Mouse (Mus musculus) heart, postnatal 36 days (tissue): ENCODE results near the gene Gm21994. TPM values are rescaled to one million over a fixed set of nuclear protein-coding genes. Genes with fewer than 3 reads are reported as not detected.
"Not testable (repeated sequence)": the region's sequence is repeated elsewhere in the genome, so short reads cannot be mapped to it uniquely, and the experiment has no call there.

Experiments
- DNase-seq, 2 experiments: peaks; one replicate each; pipeline ENCODE4 v3.0.0; 2021 to 2022
- intact Hi-C: fragments of 180-260 bp; cut with DNase I; formaldehyde crosslinking; loops from one replicate; pipeline ENCODE4 v1.15.1; 2025
- total RNA-seq, 2 experiments: library from RNA; stranded (reverse); gene quantifications; 2 replicates each; pipeline ENCODE4 v1.2.3; 2021

Gm21994 gene
- total RNA-seq, result 1 to 10 TPM; 2.1 to 2.4 TPM

DNA sequence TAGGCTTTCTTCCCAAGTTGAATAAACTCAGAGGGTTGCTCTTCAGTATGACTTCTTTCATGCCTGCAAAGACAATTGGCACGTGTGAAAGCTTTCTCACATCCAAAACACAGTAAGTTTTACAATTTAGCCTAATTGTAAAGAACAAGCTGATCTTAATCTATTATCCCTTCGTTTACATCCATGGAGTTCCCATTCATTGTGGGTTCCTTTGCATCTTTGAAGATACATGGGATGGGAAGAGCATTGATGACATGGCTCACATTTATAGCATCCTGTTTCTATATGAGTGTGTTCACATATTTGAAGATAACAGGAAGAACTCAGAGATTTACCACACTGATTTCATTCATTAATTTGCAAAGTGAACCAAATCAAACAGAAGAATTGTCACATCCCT, at the start of gene Gm21994:
Gene Gm21994 (minus strand): TSS at position 101 of the 400 bp plus-strand sequence.
- DNase-seq, intact Hi-C loops: not testable (repeated sequence)

DNA sequence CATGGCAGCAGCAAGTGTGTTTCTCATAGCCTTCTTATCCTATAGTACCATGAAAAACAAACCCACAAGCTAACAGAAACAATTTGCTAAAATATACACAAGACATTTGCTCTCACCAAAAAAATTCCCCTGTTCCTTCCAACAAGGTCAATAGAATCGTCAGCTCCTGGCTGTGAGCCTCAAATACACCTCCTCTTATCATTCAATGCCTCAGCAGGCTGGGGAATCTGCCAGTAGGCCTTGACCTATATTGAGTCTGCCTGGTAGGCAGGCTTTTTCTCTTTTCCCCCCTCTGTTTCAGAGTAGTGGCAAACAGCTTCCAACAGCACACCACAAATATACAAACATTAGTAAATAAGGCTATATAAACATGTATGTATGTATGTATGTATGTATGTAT, 43.7 kb upstream of the Gm21994 start:
- DNase-seq, result no peak
- intact Hi-C loops, result no loop called here

DNA sequence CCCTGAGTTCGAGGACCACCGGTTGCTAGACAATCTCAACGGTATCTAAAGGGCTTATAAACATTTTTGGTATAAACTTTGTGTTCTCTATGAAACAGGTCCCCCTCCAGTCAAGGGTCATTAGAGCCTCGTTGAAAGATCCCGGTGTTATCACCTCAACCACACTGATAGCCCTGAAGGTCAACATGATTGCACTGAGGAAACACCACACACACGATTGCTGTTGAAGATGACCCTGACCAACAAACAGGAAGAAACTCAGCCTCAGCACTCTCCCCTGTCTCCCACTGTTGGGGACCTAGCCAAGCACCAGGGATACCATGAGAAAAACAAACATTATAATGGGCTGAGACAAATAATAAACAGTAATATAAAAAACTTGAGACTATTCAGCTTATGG, 38.3 kb upstream of the Gm21994 start:
- DNase-seq, result no peak

DNA sequence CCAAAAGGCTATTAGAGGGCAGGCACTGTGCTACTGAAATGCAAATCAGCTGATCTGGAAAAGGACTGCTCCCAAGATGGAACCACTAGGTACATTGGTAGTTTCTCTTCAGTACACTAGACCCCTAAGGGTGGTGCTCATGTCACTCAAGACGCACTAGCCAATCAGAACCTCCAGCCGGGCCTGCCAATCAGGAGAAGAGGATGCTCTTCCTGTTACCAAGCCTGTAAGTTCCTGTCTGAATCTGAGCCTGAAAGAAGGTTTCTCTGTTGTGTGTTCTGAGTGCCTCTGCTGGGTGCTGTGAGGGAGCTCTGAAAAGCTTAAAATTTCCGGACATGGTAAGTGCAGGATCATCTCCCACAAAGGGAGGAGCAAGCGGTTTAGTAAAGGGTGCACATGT, 1.9 kb upstream of the Gm21994 start, which contains the start of gene Gm14124:
Gene Gm14124 (plus strand): TSS at position 227 of the 400 bp plus-strand sequence.
- intact Hi-C loops, DNase-seq: not testable (repeated sequence)

More for the DNA sequence above, 38.3 kb upstream of the Gm21994 start:
- intact Hi-C loops, result no loop called here

DNA sequence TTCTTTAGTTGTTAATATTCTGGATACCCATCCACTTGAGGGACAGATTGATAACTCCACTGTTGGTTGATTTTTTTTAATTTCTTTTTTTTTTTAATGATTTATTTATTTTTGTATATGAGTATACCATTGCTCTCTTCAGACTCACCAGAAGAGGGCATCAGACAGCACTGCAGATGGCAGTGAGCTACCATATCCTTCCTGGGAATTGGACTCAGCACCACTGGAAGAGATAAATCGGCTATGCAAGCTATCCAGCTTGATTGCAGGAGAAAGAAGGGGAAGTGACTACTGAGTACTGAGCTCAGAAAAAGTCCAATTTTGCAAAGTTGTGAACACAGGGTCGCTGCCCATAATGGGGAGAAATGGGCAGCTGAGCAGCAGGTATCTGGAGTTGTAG, 1.5 kb upstream of the Gm21994 start:
- intact Hi-C loops, DNase-seq: not testable (repeated sequence)

DNA sequence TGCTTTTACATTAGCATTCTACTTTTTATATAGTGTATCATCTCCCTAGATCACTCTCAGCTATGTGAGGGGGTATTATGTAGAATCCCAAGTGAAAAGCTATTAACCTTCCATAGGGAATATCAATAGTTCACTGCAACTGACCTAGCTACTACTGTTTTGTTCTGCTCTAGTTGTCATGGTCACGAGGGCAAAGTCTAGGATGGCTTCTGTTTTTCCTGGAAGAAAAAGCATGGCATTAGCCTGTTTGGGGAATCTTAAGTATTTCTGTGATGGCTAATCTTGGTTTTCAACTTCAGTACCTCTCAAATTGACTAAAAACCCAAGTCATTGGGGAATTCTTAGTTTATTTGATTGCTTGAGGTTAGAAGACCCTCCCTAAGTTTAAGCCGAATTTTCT, 12.2 kb downstream of the Gm21994 start:
- DNase-seq, result no peak
- intact Hi-C loops, result no loop called here

DNA sequence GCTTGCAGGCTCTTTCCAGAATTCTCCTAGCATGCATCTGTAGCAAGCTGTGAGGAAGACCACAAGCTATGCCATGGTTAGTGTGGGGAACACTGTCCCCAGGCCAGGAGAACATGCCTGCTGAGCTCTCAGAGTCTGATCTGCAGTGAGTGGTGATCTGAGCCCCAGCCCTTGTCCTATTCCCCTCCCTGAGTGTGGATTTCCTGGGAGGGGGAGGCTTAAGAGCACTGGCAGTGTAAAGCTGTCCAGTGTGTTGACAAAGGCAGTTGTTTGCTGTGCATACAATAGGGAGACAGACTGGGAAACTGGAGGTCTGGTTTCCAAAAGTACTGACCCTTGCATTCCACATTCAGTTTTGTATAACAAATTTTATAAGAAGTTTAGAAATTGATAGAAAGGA, 32.1 kb downstream of the Gm21994 start:
- DNase-seq, intact Hi-C loops: not testable (repeated sequence)

DNA sequence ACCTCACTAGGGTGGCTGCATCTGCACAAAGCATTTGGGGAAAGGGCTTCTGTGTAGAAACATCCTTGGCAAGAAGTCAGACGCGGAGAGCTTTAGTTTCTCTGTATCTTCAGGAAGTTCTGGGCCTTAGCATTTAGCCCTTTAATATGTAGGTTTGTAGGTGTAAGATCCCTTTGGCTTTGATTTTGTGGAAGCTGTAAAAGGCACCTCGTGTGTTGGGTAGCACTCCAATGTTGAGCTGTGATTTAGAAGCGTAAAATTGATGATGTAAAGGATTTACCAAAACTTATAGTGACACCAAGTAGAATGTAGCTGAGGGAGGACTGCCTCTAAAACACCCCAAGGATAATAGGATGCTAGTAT, 37.0 kb downstream of the Gm21994 start:
- DNase-seq, result not testable (repeated sequence)
- intact Hi-C loops, result loop anchor here (5.0 kb wide), 1 partner anchor 234 kb away; the partner anchor contains the start of gene Zfp442

DNA sequence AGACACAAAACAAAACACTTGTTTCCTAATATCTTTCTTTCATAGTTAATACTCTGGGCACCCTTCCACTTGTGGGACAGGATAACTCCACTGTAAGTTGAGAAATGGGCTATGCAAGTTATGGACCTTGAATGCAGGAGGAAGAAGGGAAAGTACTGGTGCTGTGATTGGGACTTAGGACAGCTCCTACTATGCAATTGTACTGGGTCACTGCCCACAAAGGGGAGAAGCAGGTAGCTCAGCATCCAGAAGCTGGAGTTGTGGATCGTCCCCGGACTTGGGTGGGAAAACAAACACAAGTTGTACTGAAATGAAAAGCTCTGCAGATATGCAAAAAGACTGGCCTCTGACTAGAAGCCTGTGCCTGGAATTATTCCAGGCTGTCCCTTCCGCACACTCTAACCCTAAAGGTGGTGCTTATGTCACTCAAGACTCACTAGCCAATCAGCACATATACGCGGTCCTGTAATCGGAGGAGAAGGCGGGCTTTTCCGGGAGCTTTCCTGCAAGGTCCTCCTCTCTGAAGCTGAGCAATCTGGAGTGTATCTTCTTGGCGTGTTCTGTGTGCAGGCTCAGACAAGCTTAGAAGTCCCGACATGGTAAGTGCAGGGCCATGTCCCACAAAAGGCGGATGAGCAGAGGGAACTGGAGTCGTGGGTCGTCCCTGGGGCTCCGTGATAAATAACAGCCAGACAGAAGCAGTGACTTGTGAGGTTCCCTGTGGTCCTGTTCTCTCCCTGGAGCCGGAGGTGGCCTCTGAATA, 37.6 kb downstream of the Gm21994 start, which contains the start of gene Zfp937:
Gene Zfp937 (plus strand): TSS at position 474 of the 763 bp plus-strand sequence.
- peak; percentile 68 for DNase-seq
- intact Hi-C loops, result loop anchor here (5.0 kb wide), 1 partner anchor 235 kb away; the partner anchor contains the start of gene Zfp442

Other genes starting within 250 kb of the Gm21994 start
- 1 to 10 TPM; 6.4 TPM for gene Zfp120, start 118.9 kb downstream of the Gm21994 start, total RNA-seq
- not detected for gene Gm10770, start 75.9 kb downstream of the Gm21994 start, total RNA-seq
- gene Gm14139, start 73.8 kb downstream of the Gm21994 start, total RNA-seq, result not detected
- 1 to 10 TPM; 2.2 to 2.4 TPM for gene Zfp937, start 37.5 kb downstream of the Gm21994 start, total RNA-seq
- gene Gm14124, start 1.9 kb upstream of the Gm21994 start, total RNA-seq, result not detected
- gene Gm10130, start 68.1 kb upstream of the Gm21994 start, total RNA-seq, result 1 to 10 TPM in 1 of 2 experiments, not detected in 1; 2.2 TPM
- gene 3300002I08Rik, start 107.2 kb upstream of the Gm21994 start, total RNA-seq, result 1 to 10 TPM; 1.7 to 2.9 TPM
- 1 to 10 TPM; 5.4 to 6.7 TPM for gene Zfp442, start 195.9 kb upstream of the Gm21994 start, total RNA-seq
- under 1 TPM in 1 of 2 experiments, not detected in 1; 0.17 TPM for gene Zfp345, start 229.5 kb upstream of the Gm21994 start, total RNA-seq